Mouse (Mus musculus) stomach, postnatal 0 days (tissue): ENCODE measurements around the gene Rabl2. TPM values are rescaled to one million over a fixed set of nuclear protein-coding genes. Genes with fewer than 3 reads are reported as not detected.

Source experiments
- ATAC-seq: fragments of 200-750 bp; cut with Nextera tagmentation; 2 replicates; pipeline ENCODE4 v1.8.0; 2017; ENCODE audit not compliant: low FRiP score, low TSS enrichment
- DNase-seq: peaks from one replicate; pipeline ENCODE4 v3.0.0-alpha.2; 2016; ENCODE audit warnings: low spot score
- H3K27ac ChIP-seq: fragments of 300-500 bp; sonication (generic); replicated peaks from 2 replicates; pipeline ENCODE4 v1.5.1; 2014; ENCODE audit warnings: mild to moderate bottlenecking, control low read depth
- H3K27me3 ChIP-seq: fragments of 300-500 bp; sonication (generic); 2 replicates; pipeline ENCODE4 v1.6.1; 2014; ENCODE audit warnings: low read length; ENCODE audit not compliant: control insufficient read depth, insufficient read depth
- H3K36me3 ChIP-seq: fragments of 300-500 bp; sonication (generic); 2 replicates; pipeline ENCODE4 v1.6.1; 2014; ENCODE audit warnings: low read length, mixed read lengths; ENCODE audit not compliant: control insufficient read depth, insufficient read depth
- H3K4me1 ChIP-seq: fragments of 300-500 bp; sonication (generic); replicated peaks from 2 replicates; pipeline ENCODE4 v1.6.1; 2014; ENCODE audit warnings: antibody characterized with exemption; ENCODE audit not compliant: control insufficient read depth, insufficient read depth
- H3K4me2 ChIP-seq: fragments of 300-500 bp; sonication (generic); replicated peaks from 2 replicates; pipeline ENCODE4 v1.6.1; 2014; ENCODE audit warnings: low read depth, mild to moderate bottlenecking, control low read depth, moderate library complexity
- H3K4me3 ChIP-seq: fragments of 300-500 bp; sonication (generic); 2 replicates; pipeline ENCODE4 v1.5.1; 2014; ENCODE audit warnings: low read depth, low read length, control low read depth
- H3K9ac ChIP-seq: fragments of 300-500 bp; sonication (generic); 2 replicates; pipeline ENCODE4 v1.6.1; 2014; ENCODE audit warnings: mild to moderate bottlenecking, low read length, control low read depth, mixed read lengths
- H3K9me3 ChIP-seq: fragments of 300-500 bp; sonication (generic); 2 replicates; pipeline ENCODE4 v1.6.1; 2016; ENCODE audit warnings: low read length; ENCODE audit not compliant: control insufficient read depth
- CTCF ChIP-seq: IDR thresholded peaks from 2 replicates; pipeline ENCODE4 v1.5.1; 2016; ENCODE audit warnings: antibody characterized with exemption, low read depth, mild to moderate bottlenecking, moderate library complexity
- EP300 ChIP-seq: optimal IDR thresholded peaks from 2 replicates; pipeline ENCODE3; 2016; ENCODE audit warnings: antibody characterized with exemption
- WGBS: fragments of 180-500 bp; shearing (Covaris S2); extraction: QIAGEN DNeasy Blood & Tissue Kit; methylation state at CpG from one replicate; pipeline ENCODE4 v1.1.7; 2014; 5-methylcytosine and 5-hydroxymethylcytosine counted together
- polyA plus RNA-seq: library from polyadenylated mRNA; unstranded; fragments of >200 nt; fragmentation: Nextera tagmentation; extraction: Ambion mirVana; gene quantifications from 2 replicates; pipeline ENCODE4 v1.2.1, GENCODE M21; 2015

Gene Rabl2
- polyA plus RNA-seq, 1 experiment from 2014 or later, result 13.4 TPM

- no peaks in the 10 kb centered on the region for H3K4me1 ChIP-seq
- TF ChIP-seq CTCF (no peak), EP300 (no peak)
- no peak overlapping the region for H3K4me2 ChIP-seq
Measured at GRCm38 (mm10) chr15:89582494-89582893, 9.2 kb downstream of the Rabl2 start.

GRCm38 (mm10) chr15:89572147-89572546, 19.6 kb downstream of the Rabl2 start:
- TF ChIP-seq EP300 (no peak), CTCF (no peak)
- ATAC-seq, result no peak
- H3K27me3 ChIP-seq, result no peaks in the 10 kb centered on the region
- H3K9me3 ChIP-seq, result no peaks in the 10 kb centered on the region
- H3K4me2 ChIP-seq, result no peak overlapping the region
- H3K4me3 ChIP-seq, result no peak overlapping the region
- H3K36me3 ChIP-seq, result no peaks in the 10 kb centered on the region
- no peak overlapping the region for H3K27ac ChIP-seq
- 65% methylated on average over 8 of the region's 8 CpGs for WGBS
- no peaks in the 10 kb centered on the region for H3K4me1 ChIP-seq
- no peak overlapping the region for H3K9ac ChIP-seq
- no peak for DNase-seq

More at GRCm38 (mm10) chr15:89582494-89582893, 9.2 kb downstream of the Rabl2 start:
- Histone ChIP-seq H3K36me3 (no peaks in the 10 kb centered on the region), H3K9me3 (no peaks in the 10 kb centered on the region), H3K27me3 (no peaks in the 10 kb centered on the region), H3K27ac (no peak overlapping the region), H3K4me3 (no peak overlapping the region), H3K9ac (no peak overlapping the region)
- DNase-seq (no peak), ATAC-seq (no peak)
- 88% methylated on average over 7 of the region's 7 CpGs for WGBS

- Histone ChIP-seq H3K36me3 (no peaks in the 10 kb centered on the region), H3K4me2 (no peak within 1 kb of the TSS), H3K4me3 (no peak within 1 kb of the TSS), H3K9me3 (no peaks in the 10 kb centered on the region), H3K4me1 (no peaks in the 10 kb centered on the region), H3K9ac (no peak within 1 kb of the TSS), H3K27me3 (no peaks in the 10 kb centered on the region), H3K27ac (no peak within 1 kb of the TSS)
- DNase-seq (no peak), ATAC-seq (no peak)
- 88% methylated on average over 6 of the region's 6 CpGs for WGBS
- TF ChIP-seq CTCF, result no peak
- no peak for TF ChIP-seq EP300
Measured at GRCm38 (mm10) chr15:89568114-89568513, 23.6 kb downstream of the Rabl2 start, which contains the start of gene Acr. Acr (plus strand) TSS chr15:89568326.

- Histone ChIP-seq H3K9me3 (no peaks in the 10 kb centered on the region), H3K27ac (no peak overlapping the region), H3K4me3 (no peak overlapping the region), H3K4me1 (no peaks in the 10 kb centered on the region; the same call in 1 of the 2 replicates), H3K9ac (no peak overlapping the region), H3K4me2 (no peak overlapping the region), H3K36me3 (no peaks in the 10 kb centered on the region), H3K27me3 (no peaks in the 10 kb centered on the region)
- TF ChIP-seq CTCF (no peak), EP300 (no peak)
- WGBS, result 61% methylated on average over 10 of the region's 10 CpGs
- ATAC-seq (peak; percentile 39; the same call in 1 of the 2 replicates), DNase-seq (no peak)
Measured at GRCm38 (mm10) chr15:89559202-89559731, 32.5 kb downstream of the Rabl2 start.

GRCm38 (mm10) chr15:89557996-89558390, 33.7 kb downstream of the Rabl2 start:
- Histone ChIP-seq H3K4me2 (peak overlapping the region; percentile 43), H3K4me3 (peak overlapping the region; percentile 17), H3K9ac (no peak overlapping the region), H3K27ac (no peak overlapping the region), H3K27me3 (no peaks in the 10 kb centered on the region), H3K4me1 (no peaks in the 10 kb centered on the region; the same call in 1 of the 2 replicates), H3K36me3 (no peaks in the 10 kb centered on the region), H3K9me3 (no peaks in the 10 kb centered on the region)
- WGBS, result 21% methylated on average over 34 of the region's 34 CpGs
- no peak for ATAC-seq
- TF ChIP-seq CTCF, result no peak
- no peak for DNase-seq

- Histone ChIP-seq H3K9ac (no peak overlapping the region), H3K9me3 (no peaks in the 10 kb centered on the region), H3K4me2 (peak overlapping the region; percentile 43), H3K27me3 (no peaks in the 10 kb centered on the region), H3K4me1 (no peaks in the 10 kb centered on the region; the same call in 1 of the 2 replicates), H3K4me3 (peak overlapping the region; percentile 17; the same call in 1 of the 2 replicates), H3K36me3 (no peaks in the 10 kb centered on the region), H3K27ac (no peak overlapping the region)
- ATAC-seq (peak; percentile 35; the same call in 1 of the 2 replicates), DNase-seq (no peak)
- WGBS, result 19% methylated on average over 37 of the region's 40 CpGs
- TF ChIP-seq EP300, result no peak
- no peak; the same call in 1 of the 2 replicates for TF ChIP-seq CTCF
Measured at GRCm38 (mm10) chr15:89557179-89557995, 34.3 kb downstream of the Rabl2 start.
